Mouse (Mus musculus) liver, adult (tissue): ENCODE results near the gene Iars.

Experiments
- GATA4 ChIP-seq: IDR thresholded peaks from 2 replicates; pipeline ENCODE4 v1.6.1; 2014; ENCODE audit warnings: mild to moderate bottlenecking, low read length; ENCODE audit not compliant: insufficient replicate concordance

Gene Iars

GRCm38 (mm10) chr13:49706032-49706690, 24.3 kb downstream of the Iars start:
- no peak for TF ChIP-seq GATA4

DNA sequence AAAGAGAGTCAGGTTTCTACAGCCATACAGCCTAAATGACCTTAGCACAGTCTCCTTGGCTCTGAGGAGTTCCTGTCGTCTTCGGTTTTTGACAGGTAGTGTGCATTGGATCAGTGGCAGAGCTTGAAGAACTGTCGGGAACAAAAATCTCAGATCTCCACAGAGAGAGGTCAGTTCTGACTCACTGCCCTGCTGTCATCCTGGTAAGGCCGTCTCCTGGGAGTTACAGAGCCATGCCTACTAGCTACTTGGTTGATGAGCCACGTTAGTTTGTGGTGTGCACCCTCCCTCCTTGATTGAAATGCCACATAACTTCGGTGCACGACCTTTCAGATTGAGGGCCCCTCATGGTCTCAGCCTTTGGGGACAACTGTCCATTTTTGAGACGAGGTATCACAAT, 26.4 kb downstream of the Iars start:
- TF ChIP-seq GATA4: no peak

DNA sequence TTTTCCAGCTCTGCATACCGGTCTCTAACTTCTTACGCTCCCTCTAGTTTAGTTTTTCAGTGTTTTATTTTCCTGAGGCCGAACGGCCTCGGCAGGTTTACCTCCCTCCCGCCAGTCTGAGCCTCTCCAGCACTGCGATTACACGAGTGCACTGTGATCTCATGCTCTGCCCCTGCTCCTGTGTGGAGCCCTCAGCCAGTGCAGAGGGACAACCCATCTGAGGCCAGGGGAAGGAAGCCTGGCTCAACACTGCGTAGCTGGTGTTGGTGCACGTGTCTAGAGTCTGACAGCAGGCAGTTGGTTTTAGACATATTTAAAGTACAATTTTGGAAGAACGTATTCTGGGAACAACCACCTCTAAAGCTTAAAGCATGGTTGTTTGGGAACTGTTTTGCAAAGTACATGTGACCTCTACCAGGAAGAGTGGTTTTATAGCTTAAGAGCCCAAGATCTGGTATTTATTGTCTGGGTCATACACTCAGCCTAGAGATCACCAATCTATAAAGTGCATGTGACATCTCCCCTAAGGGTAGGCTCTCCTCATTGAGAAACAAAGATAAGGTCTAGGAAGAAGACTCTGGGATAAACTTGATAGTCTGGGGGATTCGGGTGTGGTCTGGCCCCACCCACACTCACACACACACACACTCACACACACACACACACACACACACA, 30.3 kb downstream of the Iars start:
- TF ChIP-seq GATA4: no peak

DNA sequence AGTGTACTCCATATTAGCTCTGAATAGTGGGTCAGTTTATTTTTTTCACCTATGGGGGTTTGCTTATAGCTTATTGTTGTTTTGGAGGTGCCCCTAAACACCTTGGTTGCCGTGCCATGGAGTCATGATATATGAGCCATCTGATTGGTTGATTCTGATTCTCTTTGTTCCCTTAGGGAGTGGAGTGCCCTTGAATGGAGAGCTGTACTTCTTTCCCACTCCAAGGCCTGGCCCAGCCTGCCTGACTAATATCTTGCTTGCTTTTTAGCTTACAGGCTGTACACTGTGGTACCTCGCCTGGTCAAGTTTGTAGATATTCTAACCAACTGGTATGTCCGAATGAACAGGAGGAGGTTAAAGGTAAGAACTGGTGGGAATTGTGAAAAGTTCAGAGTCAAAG, 37.4 kb downstream of the Iars start:
- TF ChIP-seq GATA4: no peak

GRCm38 (mm10) chr13:49736430-49736829, 54.5 kb downstream of the Iars start:
- no peak for TF ChIP-seq GATA4

DNA sequence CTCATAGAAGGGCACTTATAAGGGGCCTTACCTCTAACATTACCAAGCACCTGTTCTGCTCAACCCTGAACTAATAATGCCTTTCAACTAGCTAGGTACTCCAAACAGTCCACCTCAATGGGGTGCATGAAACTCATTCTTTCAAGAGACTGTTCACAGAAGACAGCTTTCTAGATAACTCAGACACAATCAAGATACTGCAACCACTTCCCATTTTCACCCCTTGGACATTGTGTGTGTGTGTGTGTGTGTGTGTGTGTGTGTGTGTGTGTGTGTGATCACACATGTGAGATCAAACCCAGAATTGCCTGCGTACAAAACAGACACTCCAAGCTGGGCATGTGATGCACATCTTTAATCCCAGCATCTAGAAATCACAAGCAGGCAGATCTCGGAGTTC, 56.1 kb downstream of the Iars start:
- TF ChIP-seq GATA4: no peak

DNA sequence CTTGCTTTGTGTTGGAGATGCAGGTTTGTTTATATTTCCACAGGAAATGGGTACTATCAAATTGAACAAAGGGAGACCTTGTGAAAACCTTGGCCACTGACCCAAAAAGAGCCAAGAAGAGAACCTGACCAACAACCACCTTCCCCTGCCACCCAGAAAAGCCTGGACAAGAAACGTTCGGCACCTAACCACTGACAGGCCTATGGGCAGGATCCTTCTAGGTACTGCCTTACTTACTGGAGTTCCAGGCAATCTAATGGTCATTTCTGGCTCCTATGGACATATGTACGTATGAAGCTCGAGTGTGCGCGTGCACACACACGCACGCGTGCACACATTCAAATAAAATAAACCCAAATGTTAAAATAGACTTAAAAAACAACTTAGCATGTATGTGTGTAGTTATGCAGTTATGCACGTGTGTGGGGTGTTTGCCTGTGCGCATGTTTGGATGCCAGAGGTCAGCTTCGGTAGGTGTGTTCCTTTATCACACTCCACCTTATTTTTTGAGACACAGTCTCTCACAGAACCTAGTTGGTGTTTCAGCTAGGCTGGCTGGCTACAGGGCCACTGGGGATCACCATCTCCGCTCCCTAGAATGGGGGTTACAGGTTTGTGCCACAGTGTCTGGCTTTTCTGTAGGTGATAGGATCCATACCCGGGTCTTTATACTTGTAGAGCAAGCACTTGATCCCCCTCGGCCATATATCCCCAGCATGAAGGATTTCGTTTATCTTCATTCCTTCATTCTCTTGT, 59.6 kb downstream of the Iars start:
- no peak for TF ChIP-seq GATA4

GRCm38 (mm10) chr13:49756591-49756990, 74.7 kb downstream of the Iars start:
- TF ChIP-seq GATA4: no peak

DNA sequence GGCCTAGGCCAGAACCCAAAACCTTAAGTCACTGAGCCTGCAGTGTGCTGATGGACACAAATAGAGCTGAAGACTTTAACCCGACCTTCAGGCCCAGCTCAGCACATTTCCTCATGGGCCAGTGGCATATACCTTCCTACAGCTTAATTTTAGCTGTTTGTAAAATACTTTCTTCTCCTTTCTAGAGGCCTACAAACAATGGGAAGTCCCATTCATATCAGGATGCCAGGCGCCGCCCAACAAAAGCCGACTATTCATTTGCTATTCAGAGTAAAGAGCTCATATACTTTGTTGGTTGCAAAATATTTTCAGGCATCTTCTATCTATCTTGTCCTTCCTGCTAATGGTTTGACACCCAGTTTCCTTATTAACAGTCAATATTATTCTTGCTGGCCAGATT, 76.1 kb downstream of the Iars start:
- no peak for TF ChIP-seq GATA4

GRCm38 (mm10) chr13:49760675-49761074, 78.8 kb downstream of the Iars start:
- no peak for TF ChIP-seq GATA4

GRCm38 (mm10) chr13:49762208-49762607, 80.3 kb downstream of the Iars start:
- no peak for TF ChIP-seq GATA4

GRCm38 (mm10) chr13:49765306-49765705, 83.4 kb downstream of the Iars start:
- TF ChIP-seq GATA4: no peak

- no peak for TF ChIP-seq GATA4
Observed at GRCm38 (mm10) chr13:49766269-49766668, 84.4 kb downstream of the Iars start.

GRCm38 (mm10) chr13:49768048-49768447, 86.1 kb downstream of the Iars start:
- TF ChIP-seq GATA4: no peak

GRCm38 (mm10) chr13:49769111-49769510, 87.2 kb downstream of the Iars start:
- no peak for TF ChIP-seq GATA4
